Mouse (Mus musculus): ENCODE measurements around the gene Sec14l1.

DNA sequence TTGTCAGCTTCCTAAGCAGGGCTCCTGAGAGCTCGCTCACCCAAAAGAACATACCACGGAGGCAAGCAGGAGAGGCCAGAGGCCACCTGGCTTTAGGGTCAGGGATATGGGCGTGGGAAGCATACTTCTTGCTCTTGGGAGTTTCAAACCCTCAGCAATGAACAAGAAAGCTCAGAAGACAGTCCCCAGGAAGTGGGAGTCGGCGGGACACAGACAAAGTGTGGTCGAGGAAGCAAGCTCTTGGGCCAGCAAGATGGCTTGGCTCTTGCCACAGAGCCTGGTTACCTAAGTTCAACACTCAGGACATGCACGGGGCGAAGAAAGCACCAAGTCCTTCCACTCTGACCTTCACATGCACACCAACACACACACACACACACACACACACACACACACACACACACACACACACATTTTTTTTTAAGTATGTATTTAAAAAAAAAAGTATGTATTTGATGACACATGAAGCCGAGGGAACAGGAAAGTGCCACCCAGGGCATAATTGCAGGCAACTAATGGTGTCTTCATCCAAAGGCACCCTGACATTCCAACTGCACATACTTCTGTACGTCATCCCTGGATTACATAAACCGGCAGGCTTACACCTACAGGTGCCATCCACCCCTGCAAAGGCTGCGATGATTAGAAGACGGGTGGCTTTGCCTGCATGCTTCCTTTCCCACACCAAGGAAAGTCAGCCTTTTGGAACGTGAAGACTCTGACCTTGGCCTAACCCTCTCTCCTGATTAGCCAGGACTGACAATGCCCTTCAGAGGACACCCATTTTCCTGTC lies 12.8 kb upstream of the Sec14l1 start:
- TF ChIP-seq POLR2A (IDR thresholded peaks at IDR 0.05; ENCODE audit: low read depth, low read length), result no peak
- no peak for TF ChIP-seq CTCF (IDR thresholded peaks at IDR 0.05; ENCODE audit: extremely low read depth, insufficient read depth, insufficient read length, insufficient replicate concordance)

Measured in spleen, adult 2 months (tissue).